Comparison of ENCODE assay signal across 27 mouse cellular contexts in genomic region chr10:10659976-10660375, GRCm38 (mm10). TPM values are rescaled to one million over a fixed set of nuclear protein-coding genes. Genes with fewer than 3 reads are reported as not detected.
"Had no signal": no experiment of that assay in that cellular context is flagged by ENCODE, and none has a peak within 500 bp of the region (broad histone marks: within the 10 kb centered on the region; RNA-seq: fewer than 3 reads in every experiment).

No protein-coding gene starts in this region.

- H3K4me2 ChIP-seq: liver, embryonic 13.5 days; liver, embryonic 15.5 days; lung, embryonic 14.5 days; midbrain, embryonic 12.5 days; neural tube, embryonic 13.5 days; neural tube, embryonic 15.5 days had no signal

- DNase-seq: liver, embryonic 13.5 days; lung, adult 18-20 months; lung, embryonic 14.5 days; lung, postnatal 10 days; lung, postnatal 4 days; midbrain, embryonic 14.5 days; retina, postnatal 1 day; right cerebral cortex, postnatal 25 days; right cerebral cortex, postnatal 4 days; spleen, adult 18-20 months; thymus, adult 18-20 months; thymus, postnatal 14 days; thymus, postnatal 36 days had no signal

- H3K9ac ChIP-seq: liver, embryonic 13.5 days; liver, embryonic 15.5 days; lung, embryonic 14.5 days; midbrain, embryonic 12.5 days; neural tube, embryonic 13.5 days; neural tube, embryonic 15.5 days had no signal

- H3K27ac ChIP-seq: liver, embryonic 13.5 days; liver, embryonic 15.5 days; midbrain, embryonic 10.5 days; midbrain, embryonic 12.5 days; neural tube, embryonic 13.5 days; neural tube, embryonic 15.5 days had no signal

- H3K27me3 ChIP-seq: liver, embryonic 13.5 days; liver, embryonic 15.5 days; midbrain, embryonic 12.5 days; neural tube, embryonic 13.5 days; neural tube, embryonic 15.5 days had no signal

- H3K36me3 ChIP-seq: liver, embryonic 13.5 days; liver, embryonic 15.5 days; midbrain, embryonic 10.5 days; midbrain, embryonic 12.5 days; neural tube, embryonic 13.5 days; neural tube, embryonic 15.5 days had no signal

- H3K9me3 ChIP-seq: liver, embryonic 13.5 days; liver, embryonic 15.5 days; midbrain, embryonic 10.5 days; midbrain, embryonic 12.5 days; neural tube, embryonic 13.5 days; neural tube, embryonic 15.5 days had no signal

- H3K4me1 ChIP-seq: liver, embryonic 13.5 days; liver, embryonic 15.5 days; midbrain, embryonic 10.5 days; midbrain, embryonic 12.5 days; neural tube, embryonic 13.5 days; neural tube, embryonic 15.5 days had no signal

- H3K4me3 ChIP-seq: liver, embryonic 13.5 days; liver, embryonic 15.5 days; midbrain, embryonic 10.5 days; midbrain, embryonic 12.5 days; myocyte; neural tube, embryonic 13.5 days; neural tube, embryonic 15.5 days had no signal

- ATAC-seq: midbrain, embryonic 16.5 days had no signal

RNA-seq across cellular contexts. Expression of gene Gm10944, which starts 21.2 kb away (rescaled TPM):
- total RNA-seq: megakaryocyte-erythroid progenitor cell, adult 5-6 weeks had no signal
- polyA plus RNA-seq: liver, embryonic 13.5 days; liver, embryonic 15.5 days; lung, embryonic 14.5 days; lung, embryonic 16.5 days; midbrain, embryonic 10.5 days; midbrain, embryonic 12.5 days; midbrain, embryonic 14.5 days; midbrain, embryonic 16.5 days; myocyte; neural tube, embryonic 11.5 days; neural tube, embryonic 13.5 days; neural tube, embryonic 15.5 days; small intestine, adult 2 months; stomach, embryonic 14.5 days; stomach, embryonic 16.5 days; thymus, postnatal 0 days had no signal
